Mouse (Mus musculus): Measurements from ENCODE around the gene Tmem208.

The Tmem208 gene

GRCm38 (mm10) chr8:105326968-105327367 lies 814 bp downstream of the Tmem208 start:
- no peak for DNase-seq (ENCODE audit: low spot score)

GRCm38 (mm10) chr8:105330325-105330724 lies 4.2 kb downstream of the Tmem208 start:
- DNase-seq (ENCODE audit: low spot score) = no peak

- DNase-seq (ENCODE audit: low spot score) = no peak
These were observed 5.3 kb downstream of the Tmem208 start for GRCm38 (mm10) chr8:105331469-105331868.

GRCm38 (mm10) chr8:105331931-105332330 lies 5.8 kb downstream of the Tmem208 start:
- no peak for DNase-seq (ENCODE audit: low spot score)

- no peak for DNase-seq (ENCODE audit: low spot score)
These were observed 6.4 kb downstream of the Tmem208 start for GRCm38 (mm10) chr8:105332523-105332922.

- no peak for DNase-seq (ENCODE audit: low spot score)
These were observed 10.4 kb downstream of the Tmem208 start for GRCm38 (mm10) chr8:105336373-105337130.

GRCm38 (mm10) chr8:105338992-105339391 lies 12.8 kb downstream of the Tmem208 start:
- no peak for DNase-seq (ENCODE audit: low spot score)

- DNase-seq (ENCODE audit: low spot score) = no peak
These were observed 13.9 kb downstream of the Tmem208 start for GRCm38 (mm10) chr8:105339886-105340635.

- DNase-seq (ENCODE audit: low spot score) = no peak
These were observed 15.2 kb downstream of the Tmem208 start for GRCm38 (mm10) chr8:105341399-105341798.

GRCm38 (mm10) chr8:105342768-105343167 lies 16.6 kb downstream of the Tmem208 start:
- no peak for DNase-seq (ENCODE audit: low spot score)

- no peak for DNase-seq (ENCODE audit: low spot score)
These were observed 17.8 kb downstream of the Tmem208 start for GRCm38 (mm10) chr8:105343791-105344574.

- no peak for DNase-seq (ENCODE audit: low spot score)
These were observed 19.2 kb downstream of the Tmem208 start for GRCm38 (mm10) chr8:105345061-105345975.

GRCm38 (mm10) chr8:105346611-105347427 lies 20.7 kb downstream of the Tmem208 start:
- DNase-seq (ENCODE audit: low spot score) = peak; percentile 71

GRCm38 (mm10) chr8:105347428-105348221 lies 21.5 kb downstream of the Tmem208 start, which contains the start of gene Fhod1:
Gene Fhod1, minus strand, starts transcription at chr8:105347953.
- peak; percentile 99 for DNase-seq (ENCODE audit: low spot score)

- peak; percentile 89 for DNase-seq (ENCODE audit: low spot score)
These were observed 22.4 kb downstream of the Tmem208 start, which contains the start of gene Slc9a5 for GRCm38 (mm10) chr8:105348450-105349095. Gene Slc9a5, plus strand, starts transcription at chr8:105348843.

- peak; percentile 70 for DNase-seq (ENCODE audit: low spot score)
These were observed 23.1 kb downstream of the Tmem208 start for GRCm38 (mm10) chr8:105349096-105349771.

GRCm38 (mm10) chr8:105350186-105350585 lies 24.0 kb downstream of the Tmem208 start:
- DNase-seq (ENCODE audit: low spot score) = peak; percentile 30

- no peak for DNase-seq (ENCODE audit: low spot score)
These were observed 27.5 kb downstream of the Tmem208 start for GRCm38 (mm10) chr8:105353583-105354135.

Data from embryo, embryonic 10.5 days (tissue).